Mouse (Mus musculus): ENCODE results near the gene Nav2.

The Nav2 gene

DNA sequence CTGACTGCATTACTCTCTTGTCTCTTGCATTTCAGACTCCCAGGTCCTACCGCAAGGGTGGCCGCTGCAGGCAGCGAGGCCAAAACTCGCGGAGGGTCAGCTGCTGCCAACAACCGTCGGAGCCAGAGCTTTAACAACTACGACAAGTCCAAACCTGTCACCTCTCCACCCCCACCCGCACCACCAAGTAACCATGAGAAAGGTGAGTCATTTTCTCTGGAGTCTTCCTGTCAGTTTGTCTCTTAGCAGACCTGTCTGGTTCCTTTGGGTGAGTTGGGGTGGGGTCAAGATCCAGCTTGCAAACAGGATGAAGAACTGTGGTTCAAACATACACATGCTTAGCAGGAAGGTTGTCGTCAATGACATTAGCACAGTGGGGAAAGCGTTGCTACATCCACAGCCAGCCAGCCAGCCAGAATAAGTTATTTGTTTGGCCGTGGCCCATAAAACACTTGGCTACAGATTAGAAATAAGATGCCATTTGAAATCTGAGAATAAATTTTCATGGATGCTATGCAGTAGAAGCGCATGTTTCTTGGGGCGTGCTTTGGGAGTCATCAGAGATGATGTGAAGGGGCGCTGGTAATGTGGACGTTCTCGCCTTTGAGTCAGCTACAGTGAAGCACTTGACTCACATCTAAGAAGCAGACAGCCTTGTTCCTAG is 511.8 kb downstream of the Nav2 start:
- no peak for DNase-seq

DNA sequence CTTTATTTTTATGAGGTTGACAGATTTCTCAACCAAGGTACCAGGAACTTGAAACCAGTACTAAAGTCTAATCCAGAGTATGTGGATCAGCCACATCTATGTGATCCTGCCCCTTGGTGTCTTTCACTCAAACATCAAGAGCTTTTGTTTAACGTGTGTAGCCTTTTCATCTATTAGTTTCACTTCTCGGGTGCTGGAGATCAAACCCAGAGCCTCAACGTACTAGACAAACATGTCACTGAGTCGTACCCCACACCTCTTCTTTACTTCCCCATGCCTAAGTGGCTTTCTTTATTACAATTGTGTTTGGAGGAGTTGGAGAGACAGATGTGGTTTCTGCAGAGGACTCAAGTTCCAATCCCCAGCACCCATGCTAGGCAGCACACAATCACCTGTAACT is 512.7 kb downstream of the Nav2 start:
- no peak for DNase-seq

DNA sequence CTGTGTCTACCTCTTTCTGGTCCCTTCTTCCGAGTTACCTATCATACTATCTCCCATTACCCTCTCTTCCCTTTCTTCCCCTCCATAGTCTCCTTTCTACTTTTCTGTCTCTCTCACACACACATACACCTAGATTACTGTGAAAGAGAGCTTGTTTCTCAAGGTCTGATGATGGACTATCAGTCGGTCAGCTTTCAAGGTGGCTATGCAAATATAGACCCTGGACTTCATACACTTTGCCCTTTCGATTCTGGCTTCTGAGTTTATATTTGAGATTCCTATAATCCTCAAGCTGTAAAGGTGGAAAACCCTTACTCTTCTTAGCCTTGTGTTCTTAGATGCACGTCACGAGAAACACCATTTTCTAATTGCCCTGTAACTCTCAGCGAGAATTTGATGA is 515.4 kb downstream of the Nav2 start:
- no peak for DNase-seq

DNA sequence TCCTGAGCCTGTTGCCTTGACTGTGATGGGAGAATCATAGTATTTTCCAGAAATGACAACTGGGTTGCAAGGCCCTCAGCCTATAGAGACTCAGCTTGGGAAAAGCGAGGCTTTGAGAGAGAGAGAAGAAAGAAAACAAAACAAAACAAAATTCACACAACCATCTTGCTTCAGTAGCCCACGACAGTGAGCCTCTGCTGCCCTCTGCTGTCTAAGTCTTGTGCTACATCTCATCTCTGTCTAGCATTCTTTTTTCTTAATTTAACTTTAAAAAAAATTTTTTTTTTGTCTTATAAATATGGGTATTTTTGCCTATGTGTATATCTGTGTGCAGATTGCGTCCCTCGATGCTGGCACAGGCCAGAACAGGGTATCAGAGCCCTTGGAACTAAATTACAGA is 517.5 kb downstream of the Nav2 start:
- DNase-seq, result no peak

DNA sequence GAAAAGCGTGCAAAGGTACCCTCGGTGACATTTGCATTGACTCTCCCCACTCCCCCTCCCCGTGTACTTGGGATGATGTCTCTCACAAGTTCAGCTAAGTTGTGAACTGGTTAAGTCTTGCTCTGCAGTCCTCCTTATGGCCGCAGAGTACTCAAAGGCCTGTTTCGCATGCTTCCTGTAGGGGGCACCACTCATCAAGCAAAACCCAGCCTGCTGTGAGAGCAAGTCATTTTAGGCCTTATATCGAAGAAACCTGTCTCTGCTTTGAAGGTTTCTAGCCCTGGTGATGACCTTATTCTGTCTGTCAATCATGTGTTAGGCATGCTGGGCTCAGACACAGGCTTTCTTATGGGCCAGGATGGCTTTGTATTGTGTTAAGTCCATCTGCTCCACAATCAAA is 519.3 kb downstream of the Nav2 start:
- DNase-seq, result no peak

DNA sequence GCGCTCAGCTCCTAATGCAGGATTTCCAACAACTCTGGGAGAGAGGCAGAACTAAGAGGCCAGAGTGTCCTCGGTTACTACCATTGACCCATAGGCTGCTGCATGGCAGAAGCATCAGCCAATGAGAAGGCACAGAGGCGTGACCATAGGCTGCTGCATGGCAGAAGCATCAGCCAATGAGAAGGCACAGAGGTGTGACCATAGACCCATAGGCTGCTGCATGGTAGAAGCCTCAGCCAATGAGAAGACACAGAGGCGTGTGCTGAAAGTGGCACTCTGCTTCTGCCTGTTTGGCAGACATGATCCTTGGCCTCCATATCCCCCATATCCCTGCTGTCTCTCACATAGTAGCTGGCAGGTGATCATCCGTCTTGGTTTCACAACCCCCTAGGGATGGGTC is 520.4 kb downstream of the Nav2 start:
- DNase-seq, result no peak

DNA sequence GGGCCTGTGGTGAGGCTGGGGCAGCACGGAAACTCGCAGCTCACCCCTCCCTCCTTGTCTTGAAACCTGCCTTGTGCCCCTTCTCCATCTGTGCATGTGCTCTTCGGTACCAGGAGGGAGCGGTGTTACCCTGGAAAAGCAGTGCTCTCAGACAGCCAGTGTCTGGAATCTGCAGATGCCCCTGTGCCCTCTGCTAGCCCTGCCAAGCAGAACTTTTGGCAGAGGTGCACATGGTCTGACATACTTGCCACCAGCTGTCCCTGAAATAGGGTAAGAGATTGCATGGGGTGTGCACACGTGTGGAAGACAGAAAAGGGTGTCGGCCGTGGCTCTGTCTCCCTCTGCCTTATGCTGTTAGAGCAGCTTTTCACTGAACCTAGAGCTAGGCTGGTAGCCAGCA is 522.3 kb downstream of the Nav2 start:
- no peak for DNase-seq

DNA sequence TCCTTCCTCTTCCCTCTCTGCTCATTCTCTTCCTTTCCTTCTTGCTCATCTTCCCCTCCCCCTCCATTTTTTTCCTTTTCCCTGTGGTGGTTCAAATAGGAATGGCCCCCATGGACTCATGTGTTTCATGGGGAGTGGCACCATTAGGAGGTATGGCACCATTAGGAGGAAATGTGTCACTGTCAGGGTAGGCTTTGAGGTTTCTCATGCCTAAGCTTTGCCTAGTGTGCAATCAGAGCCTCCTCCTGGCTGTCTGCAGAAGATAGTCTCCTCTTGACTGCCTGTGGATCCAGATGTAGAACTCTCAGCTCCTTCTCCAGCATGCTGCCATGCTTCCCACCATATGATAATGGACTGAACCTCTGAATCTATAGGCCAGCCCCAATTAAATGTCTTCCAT is 525.4 kb downstream of the Nav2 start:
- no peak for DNase-seq

DNA sequence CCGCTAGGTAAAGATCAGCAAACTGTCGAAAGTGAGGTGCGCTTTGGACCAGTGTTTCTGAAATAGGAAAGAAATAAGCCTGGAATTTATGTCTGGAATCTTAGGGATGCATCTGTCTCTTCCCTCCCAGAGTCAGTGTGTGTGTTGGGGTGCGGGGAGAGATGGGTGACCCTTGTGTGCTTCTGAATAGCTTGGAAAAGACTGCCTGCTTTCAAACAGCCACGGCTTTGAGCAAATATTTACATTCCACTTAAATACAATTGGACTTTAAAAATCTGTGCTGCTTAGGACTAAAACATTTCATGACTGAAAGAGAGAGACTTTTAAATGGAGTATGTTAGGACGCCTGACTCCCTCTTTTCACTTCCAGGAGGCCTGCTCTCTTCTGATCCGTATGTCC is 528.0 kb downstream of the Nav2 start:
- no peak for DNase-seq

DNA sequence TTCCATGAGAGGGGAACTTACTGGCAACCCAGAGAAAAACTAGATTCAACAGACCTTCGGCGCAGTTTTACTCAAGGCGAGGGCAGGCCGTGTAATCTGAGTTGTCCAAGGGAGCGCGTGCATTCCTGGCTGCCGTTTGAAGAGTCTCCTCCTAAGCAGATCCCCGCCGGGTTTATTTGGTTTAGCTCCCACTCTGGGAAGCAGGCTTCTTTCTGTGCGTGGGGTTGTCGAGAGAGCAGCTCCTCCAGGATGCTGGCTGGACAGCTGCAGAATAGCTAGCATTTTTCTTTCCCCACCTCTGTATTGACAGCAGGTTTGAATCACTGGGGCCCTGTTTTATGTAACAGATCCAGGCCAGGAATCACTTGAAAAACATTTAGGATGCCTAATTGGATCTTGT is 529.4 kb downstream of the Nav2 start:
- no peak for DNase-seq

DNA sequence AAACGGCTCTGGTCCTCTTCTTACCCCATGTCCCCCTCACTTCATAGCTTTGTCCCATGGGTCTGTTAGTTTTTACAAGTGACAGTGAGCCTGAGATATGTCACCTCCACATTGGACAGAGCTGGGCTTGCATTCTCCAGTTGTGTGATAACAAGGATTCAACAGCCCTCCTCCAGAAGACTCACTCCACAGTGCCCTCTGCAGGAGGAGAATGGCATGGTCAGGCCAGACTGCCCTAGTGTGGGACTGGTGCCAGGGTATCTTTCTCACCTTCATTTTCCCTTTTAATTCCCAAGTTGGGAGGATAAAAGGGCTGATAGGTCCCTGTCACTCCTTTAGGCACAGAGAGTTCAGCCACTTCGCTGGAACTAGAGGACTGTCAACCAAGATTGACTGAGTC is 530.6 kb downstream of the Nav2 start:
- no peak for DNase-seq

DNA sequence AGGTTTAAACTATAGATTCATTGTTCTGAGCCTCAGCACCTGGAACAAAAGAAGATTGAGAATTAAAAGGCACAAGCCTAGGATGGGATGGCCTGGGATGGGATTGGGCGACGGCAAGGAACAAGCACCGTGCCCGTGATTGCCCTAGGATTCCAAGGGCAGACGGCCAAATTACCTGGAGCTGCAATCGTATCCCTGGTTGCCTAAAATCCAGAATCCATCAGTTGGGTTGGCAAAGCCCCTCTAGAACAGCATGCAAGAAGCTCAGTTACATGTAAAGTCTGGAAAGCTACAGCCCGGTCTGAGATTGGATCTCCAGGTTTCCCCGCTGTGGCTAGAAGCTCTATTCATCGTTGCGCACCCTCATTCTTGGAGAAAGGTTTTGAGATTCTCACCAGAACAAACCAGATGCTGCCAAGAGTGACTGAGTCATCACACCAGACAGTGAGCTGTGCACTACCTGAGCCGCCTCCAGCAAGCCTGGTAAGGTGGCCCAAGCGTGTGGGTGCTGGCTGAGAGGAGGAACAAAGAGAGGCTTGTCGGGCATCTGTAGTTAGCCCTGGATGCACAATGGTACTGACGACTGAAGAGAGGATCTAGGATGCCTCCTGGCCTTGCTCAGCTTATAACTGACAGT is 531.9 kb downstream of the Nav2 start:
- no peak for DNase-seq

DNA sequence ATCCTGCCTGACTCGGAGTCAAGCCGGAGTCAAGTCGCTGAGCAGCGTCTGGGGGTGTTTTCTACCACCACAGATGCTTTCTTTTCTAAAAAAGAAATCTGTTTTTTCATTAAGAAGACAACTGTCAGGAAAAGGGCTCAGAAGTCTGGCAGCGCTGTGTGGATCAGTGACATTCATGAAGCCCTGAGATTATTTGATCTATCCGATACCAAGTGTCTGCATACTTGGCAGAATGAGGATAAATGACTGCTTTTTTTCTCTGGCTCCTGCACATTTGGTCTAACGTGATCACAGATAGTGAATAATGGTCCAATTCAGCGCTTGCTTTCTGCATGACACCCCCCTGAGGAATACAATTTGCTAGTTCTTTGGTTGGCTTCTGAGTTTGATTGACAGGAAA is 533.7 kb downstream of the Nav2 start:
- DNase-seq, result no peak

DNA sequence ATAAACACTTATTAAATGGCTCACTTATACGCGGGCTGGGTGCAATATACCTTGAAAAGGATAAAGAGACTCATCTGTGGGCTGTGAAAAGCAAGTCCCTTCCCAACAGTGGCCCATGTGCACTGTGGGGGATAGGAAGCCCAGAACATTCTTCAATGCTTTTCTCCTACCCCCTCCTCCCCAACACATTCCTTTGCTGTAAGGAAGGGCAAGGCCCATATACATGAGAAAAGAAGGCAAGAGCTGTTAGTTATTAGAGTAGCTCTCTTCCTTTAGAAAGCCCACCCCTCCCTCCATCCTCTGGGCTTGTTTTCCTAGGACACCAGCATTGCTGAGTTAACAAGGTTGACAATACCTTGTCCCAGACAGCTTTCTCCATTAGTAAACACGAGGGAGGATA is 540.1 kb downstream of the Nav2 start:
- DNase-seq, result no peak

DNA sequence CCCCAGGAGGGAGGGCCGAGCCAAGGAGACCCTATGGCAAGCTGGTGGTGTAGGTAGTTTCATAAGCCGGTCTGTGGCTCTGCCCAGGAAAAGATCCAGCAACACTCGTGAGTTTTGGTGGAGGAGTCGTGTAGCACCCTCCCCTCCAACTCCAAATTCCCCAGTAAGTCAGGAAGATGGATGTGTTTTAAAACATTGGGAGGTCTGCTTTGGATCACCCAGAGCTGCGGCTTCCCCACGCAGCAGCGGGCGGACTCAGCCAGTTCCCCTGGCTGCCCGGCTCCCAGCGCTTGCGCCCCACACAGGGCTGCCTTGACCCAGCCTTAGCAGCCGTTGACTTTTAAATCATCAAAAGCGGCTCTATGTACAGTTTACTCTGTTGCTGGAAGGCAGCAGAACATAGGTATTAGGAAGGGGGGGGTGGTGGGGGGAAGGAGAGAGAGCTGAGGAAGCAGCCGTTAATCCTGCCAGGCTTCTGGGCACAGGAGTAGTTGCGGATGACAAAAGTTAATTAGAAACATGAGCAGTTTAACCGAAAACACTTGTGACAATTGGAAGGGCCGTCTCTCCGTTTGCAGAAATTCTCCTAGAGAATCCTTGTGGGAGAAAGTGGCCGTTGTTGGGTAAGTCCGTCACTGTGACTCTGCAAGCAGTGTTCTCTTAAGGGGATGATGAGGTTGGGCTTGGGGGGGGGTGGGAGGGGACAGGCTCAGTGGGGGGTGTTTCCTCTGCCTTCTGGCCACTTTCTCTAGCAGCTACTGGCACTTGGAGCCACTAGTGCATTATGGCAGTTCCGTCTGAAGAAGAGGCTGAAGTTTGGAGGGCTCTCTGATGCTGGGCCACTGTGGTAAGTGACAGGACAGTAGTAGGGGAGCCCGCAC is 542.0 kb downstream of the Nav2 start:
- no peak for DNase-seq

DNA sequence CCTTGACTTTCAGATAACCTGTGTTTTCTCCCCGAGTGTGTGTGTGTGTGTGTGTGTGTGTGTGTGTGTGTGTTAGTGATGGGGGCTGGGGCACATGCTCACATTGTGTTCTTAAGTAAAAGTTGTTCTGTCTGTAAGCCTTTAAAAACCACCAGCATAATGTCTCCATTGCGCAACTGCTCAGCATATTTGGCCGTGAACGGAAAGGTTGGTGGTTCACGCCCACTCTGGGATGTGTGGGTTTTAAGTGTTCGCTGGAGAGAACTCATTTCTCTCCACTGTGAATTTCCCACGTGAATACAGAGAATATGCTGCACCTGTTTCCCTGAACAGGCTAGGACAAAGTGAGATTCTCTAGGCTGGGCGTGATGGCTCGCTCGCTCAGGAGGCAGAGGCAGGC is 542.7 kb downstream of the Nav2 start:
- no peak for DNase-seq

DNA sequence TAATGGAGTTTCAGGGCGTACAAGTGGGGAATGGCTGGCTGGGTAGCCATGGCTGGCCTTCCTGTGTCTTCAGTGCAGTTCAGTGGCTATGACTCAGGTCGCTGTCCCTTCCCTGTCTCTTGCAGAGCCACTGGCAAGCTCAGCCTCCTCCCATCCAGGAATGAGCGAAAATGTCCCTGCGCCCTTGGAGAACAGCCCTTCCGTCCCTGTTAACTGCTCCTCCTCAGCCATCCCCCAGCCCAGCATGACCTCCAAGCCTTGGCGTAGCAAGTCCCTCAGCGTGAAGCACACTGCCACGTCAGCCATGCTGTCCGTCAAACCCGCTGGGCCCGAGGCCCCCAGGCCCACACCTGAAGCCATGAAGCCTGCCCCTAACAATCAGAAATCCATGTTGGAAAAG is 543.8 kb downstream of the Nav2 start:
- DNase-seq, result no peak

DNA sequence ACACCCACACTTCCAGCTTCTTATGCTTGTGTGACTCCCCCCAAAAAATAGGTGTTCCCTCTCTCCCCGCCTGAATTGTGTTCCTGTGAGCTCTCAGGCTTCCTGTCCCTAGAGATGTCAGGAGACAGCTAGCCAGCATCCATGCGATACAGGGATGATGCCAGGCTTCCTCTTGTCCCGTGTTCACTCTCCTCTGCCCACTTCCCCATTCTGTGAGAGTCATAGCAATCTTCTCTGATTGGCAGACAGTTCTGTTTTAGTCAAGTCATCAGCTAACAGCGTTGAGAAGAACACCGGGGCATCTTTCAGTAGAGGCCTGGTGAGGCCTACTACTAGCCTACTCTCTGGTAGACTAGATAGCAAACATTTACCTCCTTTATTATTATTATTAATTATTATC is 546.1 kb downstream of the Nav2 start:
- no peak for DNase-seq

DNA sequence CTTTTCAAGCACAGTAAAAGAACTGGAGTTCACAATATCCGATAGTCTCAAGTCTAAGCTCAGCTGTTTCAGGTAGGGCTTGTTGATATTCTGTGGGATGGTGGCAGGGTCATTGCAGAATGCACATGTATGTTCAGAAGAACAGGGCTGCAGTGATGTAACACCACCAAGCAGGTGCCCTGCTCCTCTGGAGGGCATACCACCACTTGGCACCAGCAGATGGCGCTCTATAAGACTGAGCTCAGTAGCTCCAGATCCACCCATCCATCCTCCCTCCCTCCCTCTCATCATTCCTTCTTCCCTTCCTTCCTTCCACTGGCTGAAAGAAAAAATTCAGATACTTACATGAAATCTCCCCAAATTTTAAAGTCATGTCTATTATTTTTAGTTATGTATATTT is 547.6 kb downstream of the Nav2 start:
- peak; percentile 25 for DNase-seq

DNA sequence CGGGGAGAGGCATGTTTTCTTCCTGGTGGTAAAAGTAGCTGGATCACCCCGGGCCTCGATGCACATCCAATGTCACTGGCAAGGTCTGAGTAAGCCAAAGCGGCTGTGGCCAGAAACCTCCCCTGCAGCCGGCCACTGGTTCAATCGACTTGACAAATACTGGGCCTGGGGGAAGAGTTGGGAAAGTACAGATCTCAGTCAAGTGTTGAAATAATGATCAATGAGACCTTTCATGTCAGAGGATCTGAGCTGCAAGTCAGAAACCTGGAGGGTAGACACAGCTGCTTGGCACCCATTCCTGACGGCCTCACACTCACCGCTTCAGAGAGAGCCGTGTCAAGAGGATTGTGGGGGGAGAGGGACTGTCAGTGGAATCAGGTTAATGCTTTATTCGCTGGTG is 548.9 kb downstream of the Nav2 start:
- no peak for DNase-seq

DNA sequence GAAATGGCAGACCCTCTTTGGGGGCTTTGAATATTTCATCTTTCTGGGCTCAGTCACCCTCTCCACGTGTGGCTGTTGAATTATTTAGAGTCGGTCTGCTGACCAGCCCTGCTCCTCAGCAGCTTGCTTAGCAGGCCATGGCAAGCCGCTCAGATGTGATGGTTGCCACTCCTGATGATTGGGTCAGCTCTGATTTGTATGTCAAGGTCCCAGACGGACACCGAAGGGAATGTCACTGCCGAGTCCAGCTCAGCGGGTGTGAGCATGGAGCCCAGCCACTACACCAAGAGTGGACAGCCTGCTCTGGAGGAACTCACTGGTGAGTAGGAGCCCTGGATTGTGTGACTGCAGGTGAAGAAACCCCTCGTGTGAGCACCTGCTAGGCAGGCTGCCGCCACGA is 549.4 kb downstream of the Nav2 start:
- DNase-seq, result no peak

DNA sequence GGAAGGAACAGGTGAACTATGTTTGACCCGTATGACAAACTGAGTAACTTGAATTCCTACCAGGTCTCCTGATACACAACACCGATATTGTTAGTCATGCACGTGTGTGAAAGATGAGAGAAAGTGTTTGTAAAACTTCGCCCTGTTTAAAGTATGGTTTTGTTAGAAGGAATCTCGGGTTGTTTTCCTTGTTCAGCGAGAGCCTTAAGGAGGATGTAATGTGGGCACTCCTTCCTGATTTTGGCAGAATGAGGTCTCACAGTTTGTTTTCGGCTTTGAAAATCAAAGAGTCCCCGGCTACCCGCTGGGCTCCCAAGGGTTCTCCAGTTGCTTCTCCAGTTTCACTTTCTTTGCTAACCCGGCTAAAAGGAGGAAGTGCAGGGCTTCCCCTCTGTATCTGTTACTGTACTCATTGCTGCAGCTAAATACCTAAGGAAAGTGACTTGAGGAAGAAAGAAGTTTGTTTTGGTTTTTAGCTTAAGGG is 553.9 kb downstream of the Nav2 start:
- no peak for DNase-seq

DNA sequence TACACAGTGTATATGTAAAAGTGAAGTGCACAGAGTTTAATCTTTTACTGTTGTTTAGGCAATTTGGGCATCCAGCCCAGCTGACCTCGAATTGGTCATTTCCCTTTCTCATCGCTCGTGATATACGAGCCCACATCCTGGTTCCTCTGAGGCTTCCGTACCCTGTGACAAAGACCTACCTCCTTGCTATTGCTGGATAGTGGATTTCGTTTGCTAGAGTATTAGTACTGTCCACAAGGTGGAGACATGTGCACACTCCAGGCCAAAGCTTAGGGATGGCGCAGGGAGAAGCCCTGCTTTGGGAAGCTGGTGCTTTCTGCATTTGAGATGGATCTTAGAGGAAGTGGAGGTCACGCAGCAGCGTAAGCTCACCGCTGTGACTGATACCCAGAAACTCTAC is 559.3 kb downstream of the Nav2 start:
- DNase-seq, result peak; percentile 32

Data from cerebellum, adult 11-12 months (tissue).